Mouse (Mus musculus): ENCODE measurements around the gene Gm42674. TPM values are rescaled to one million over a fixed set of nuclear protein-coding genes. Genes with fewer than 3 reads are reported as not detected.

Gene Gm42674
- total and polyA plus RNA-seq, 2 experiments, result not detected

GRCm38 (mm10) chr3:90594466-90594865 lies 7.2 kb upstream of the Gm42674 start:
- no peak overlapping the region for H3K4me3 ChIP-seq (ENCODE audit: insufficient read depth, low read depth, low read length)
- H3K4me1 ChIP-seq (ENCODE audit: control insufficient read depth, insufficient read depth, low read length), result no peaks in the 10 kb centered on the region
- no peak overlapping the region for H3K27ac ChIP-seq (replicated peaks; ENCODE audit: insufficient read depth, low read depth, low read length)
- no peak for TF ChIP-seq CTCF (IDR thresholded peaks at IDR 0.05; ENCODE audit: low read depth, low read length)
- no peak for TF ChIP-seq POLR2A (IDR thresholded peaks at IDR 0.05; ENCODE audit: extremely low read depth, insufficient read depth, low read length)
- no peak overlapping the region for H3K9ac ChIP-seq (ENCODE audit: low read depth, low read length)
- no peaks in the 10 kb centered on the region for H3K79me2 ChIP-seq (ENCODE audit: control insufficient read depth, insufficient read depth, low read length)
- WGBS, result 97% methylated on average over 1 of the region's 1 CpGs
- H3K36me3 ChIP-seq (ENCODE audit: control insufficient read depth, insufficient read depth, low read length), result no peaks in the 10 kb centered on the region
- no peak for DNase-seq (ENCODE audit: extremely low read depth, low read depth, low spot score)
- H3K27me3 ChIP-seq (ENCODE audit: control insufficient read depth, insufficient read depth, low read length), result no peaks in the 10 kb centered on the region

GRCm38 (mm10) chr3:90595556-90595955 lies 6.1 kb upstream of the Gm42674 start:
- WGBS, result 67% methylated on average over 5 of the region's 5 CpGs
- H3K36me3 ChIP-seq (ENCODE audit: control insufficient read depth, insufficient read depth, low read length), result no peaks in the 10 kb centered on the region
- H3K4me1 ChIP-seq (ENCODE audit: control insufficient read depth, insufficient read depth, low read length), result no peaks in the 10 kb centered on the region
- DNase-seq (ENCODE audit: extremely low read depth, low read depth, low spot score), result no peak
- H3K27me3 ChIP-seq (ENCODE audit: control insufficient read depth, insufficient read depth, low read length), result no peaks in the 10 kb centered on the region
- TF ChIP-seq POLR2A (IDR thresholded peaks at IDR 0.05; ENCODE audit: extremely low read depth, insufficient read depth, low read length) (no peak), CTCF (IDR thresholded peaks at IDR 0.05; ENCODE audit: low read depth, low read length) (no peak)
- H3K4me3 ChIP-seq (ENCODE audit: insufficient read depth, low read depth, low read length), result no peak overlapping the region
- no peaks in the 10 kb centered on the region for H3K79me2 ChIP-seq (ENCODE audit: control insufficient read depth, insufficient read depth, low read length)
- no peak overlapping the region for H3K27ac ChIP-seq (replicated peaks; ENCODE audit: insufficient read depth, low read depth, low read length)
- no peak overlapping the region for H3K9ac ChIP-seq (ENCODE audit: low read depth, low read length)

GRCm38 (mm10) chr3:90596810-90597209 lies 4.9 kb upstream of the Gm42674 start:
- 90% methylated on average over 6 of the region's 6 CpGs for WGBS
- DNase-seq (ENCODE audit: extremely low read depth, low read depth, low spot score), result no peak
- Histone ChIP-seq H3K36me3 (ENCODE audit: control insufficient read depth, insufficient read depth, low read length) (no peaks in the 10 kb centered on the region), H3K9ac (ENCODE audit: low read depth, low read length) (no peak overlapping the region), H3K79me2 (ENCODE audit: control insufficient read depth, insufficient read depth, low read length) (no peaks in the 10 kb centered on the region), H3K4me1 (ENCODE audit: control insufficient read depth, insufficient read depth, low read length) (no peaks in the 10 kb centered on the region), H3K27ac (replicated peaks; ENCODE audit: insufficient read depth, low read depth, low read length) (no peak overlapping the region), H3K27me3 (ENCODE audit: control insufficient read depth, insufficient read depth, low read length) (no peaks in the 10 kb centered on the region), H3K4me3 (ENCODE audit: insufficient read depth, low read depth, low read length) (no peak overlapping the region)
- TF ChIP-seq POLR2A (IDR thresholded peaks at IDR 0.05; ENCODE audit: extremely low read depth, insufficient read depth, low read length) (no peak), CTCF (IDR thresholded peaks at IDR 0.05; ENCODE audit: low read depth, low read length) (no peak)

DNA sequence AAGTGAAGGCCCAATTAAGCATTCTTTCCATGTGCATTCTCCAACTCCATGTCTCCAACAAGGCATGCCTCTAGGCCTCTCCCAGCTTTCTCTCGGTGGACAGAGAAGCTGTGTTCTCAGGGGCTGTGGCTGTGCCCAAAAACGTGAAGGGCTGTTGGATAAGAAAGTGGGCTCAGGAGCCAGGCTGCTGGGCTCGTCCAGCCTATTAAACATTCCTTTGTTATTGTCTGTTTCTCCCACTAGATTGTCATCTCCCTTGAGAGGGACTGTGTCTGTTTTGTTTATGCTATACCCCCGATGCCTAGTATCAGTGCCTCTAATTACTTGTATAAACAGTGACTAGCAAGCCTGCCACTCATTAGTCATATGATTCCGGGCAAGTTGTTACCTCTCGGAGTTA lies 4.0 kb upstream of the Gm42674 start:
- no peak overlapping the region for H3K27ac ChIP-seq (replicated peaks; ENCODE audit: insufficient read depth, low read depth, low read length)
- H3K79me2 ChIP-seq (ENCODE audit: control insufficient read depth, insufficient read depth, low read length), result no peaks in the 10 kb centered on the region
- no peak overlapping the region for H3K4me3 ChIP-seq (ENCODE audit: insufficient read depth, low read depth, low read length)
- H3K36me3 ChIP-seq (ENCODE audit: control insufficient read depth, insufficient read depth, low read length), result no peaks in the 10 kb centered on the region
- WGBS, result 62% methylated on average over 6 of the region's 6 CpGs
- no peak for DNase-seq (ENCODE audit: extremely low read depth, low read depth, low spot score)
- H3K27me3 ChIP-seq (ENCODE audit: control insufficient read depth, insufficient read depth, low read length), result no peaks in the 10 kb centered on the region
- H3K4me1 ChIP-seq (ENCODE audit: control insufficient read depth, insufficient read depth, low read length), result no peaks in the 10 kb centered on the region
- no peak for TF ChIP-seq POLR2A (IDR thresholded peaks at IDR 0.05; ENCODE audit: extremely low read depth, insufficient read depth, low read length)
- no peak for TF ChIP-seq CTCF (IDR thresholded peaks at IDR 0.05; ENCODE audit: low read depth, low read length)
- no peak overlapping the region for H3K9ac ChIP-seq (ENCODE audit: low read depth, low read length)

GRCm38 (mm10) chr3:90598212-90598611 lies 3.5 kb upstream of the Gm42674 start:
- no peak for TF ChIP-seq CTCF (IDR thresholded peaks at IDR 0.05; ENCODE audit: low read depth, low read length)
- TF ChIP-seq POLR2A (IDR thresholded peaks at IDR 0.05; ENCODE audit: extremely low read depth, insufficient read depth, low read length), result no peak
- H3K9ac ChIP-seq (ENCODE audit: low read depth, low read length), result no peak overlapping the region
- no peak for DNase-seq (ENCODE audit: extremely low read depth, low read depth, low spot score)
- H3K4me3 ChIP-seq (ENCODE audit: insufficient read depth, low read depth, low read length), result no peak overlapping the region
- H3K79me2 ChIP-seq (ENCODE audit: control insufficient read depth, insufficient read depth, low read length), result no peaks in the 10 kb centered on the region
- H3K4me1 ChIP-seq (ENCODE audit: control insufficient read depth, insufficient read depth, low read length), result no peaks in the 10 kb centered on the region
- WGBS, result 76% methylated on average over 4 of the region's 4 CpGs
- H3K27ac ChIP-seq (replicated peaks; ENCODE audit: insufficient read depth, low read depth, low read length), result no peak overlapping the region
- no peaks in the 10 kb centered on the region for H3K36me3 ChIP-seq (ENCODE audit: control insufficient read depth, insufficient read depth, low read length)
- no peaks in the 10 kb centered on the region for H3K27me3 ChIP-seq (ENCODE audit: control insufficient read depth, insufficient read depth, low read length)

DNA sequence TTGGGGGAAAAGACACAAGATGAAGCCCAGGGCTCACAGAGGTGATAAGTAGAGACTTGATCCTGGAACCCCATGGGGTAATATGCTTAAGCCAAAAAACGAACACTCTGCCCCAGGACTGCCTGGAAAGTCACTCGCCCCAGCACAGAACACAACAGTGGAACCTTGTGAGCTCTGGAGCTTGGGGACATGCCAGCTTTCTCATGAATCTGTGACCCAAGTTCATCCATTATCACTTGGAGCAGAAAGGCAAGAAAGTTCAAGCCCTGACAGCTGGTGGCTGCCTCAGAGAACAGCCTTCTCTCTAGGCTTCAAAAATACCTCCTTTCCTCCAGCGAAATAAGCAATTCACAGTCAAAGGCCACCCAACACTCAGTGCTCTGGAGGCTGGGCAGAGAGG lies 2.3 kb upstream of the Gm42674 start:
- H3K27ac ChIP-seq (replicated peaks; ENCODE audit: insufficient read depth, low read depth, low read length), result no peak overlapping the region
- TF ChIP-seq POLR2A (IDR thresholded peaks at IDR 0.05; ENCODE audit: extremely low read depth, insufficient read depth, low read length) (no peak), CTCF (IDR thresholded peaks at IDR 0.05; ENCODE audit: low read depth, low read length) (no peak)
- no peaks in the 10 kb centered on the region for H3K4me1 ChIP-seq (ENCODE audit: control insufficient read depth, insufficient read depth, low read length)
- H3K9ac ChIP-seq (ENCODE audit: low read depth, low read length), result no peak overlapping the region
- no peak for DNase-seq (ENCODE audit: extremely low read depth, low read depth, low spot score)
- 60% methylated on average over 3 of the region's 3 CpGs for WGBS
- H3K27me3 ChIP-seq (ENCODE audit: control insufficient read depth, insufficient read depth, low read length), result no peaks in the 10 kb centered on the region
- H3K36me3 ChIP-seq (ENCODE audit: control insufficient read depth, insufficient read depth, low read length), result no peaks in the 10 kb centered on the region
- no peak overlapping the region for H3K4me3 ChIP-seq (ENCODE audit: insufficient read depth, low read depth, low read length)
- H3K79me2 ChIP-seq (ENCODE audit: control insufficient read depth, insufficient read depth, low read length), result no peaks in the 10 kb centered on the region

Data from liver, adult 2 months (tissue).